In the genomic region with DNA sequence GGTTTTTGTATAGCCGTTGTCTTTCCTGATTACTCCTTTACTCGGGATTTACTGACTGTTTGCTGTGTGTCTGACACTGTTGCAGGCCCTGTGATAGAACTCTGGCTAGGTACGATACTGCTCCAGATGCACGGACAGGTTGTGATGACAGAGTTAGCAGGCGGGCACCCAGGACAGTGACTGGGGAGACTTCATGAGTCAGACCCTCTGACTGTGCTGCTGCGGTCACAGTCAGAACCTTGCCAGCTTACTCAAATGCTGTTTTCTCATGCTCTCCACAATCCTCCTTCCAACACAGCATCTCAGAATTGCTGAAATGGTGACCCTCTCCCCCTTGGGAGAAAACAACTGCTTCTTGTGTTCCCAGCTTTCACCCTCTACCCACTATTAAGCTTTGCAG, we compare ENCODE assay signal across 17 mouse cellular contexts. TPM values are rescaled to one million over a fixed set of nuclear protein-coding genes. Genes with fewer than 3 reads are reported as not detected.
"Had no signal": no experiment of that assay in that cellular context is flagged by ENCODE, and none has a peak within 500 bp of the region (broad histone marks: within the 10 kb centered on the region; RNA-seq: fewer than 3 reads in every experiment).

No protein-coding gene starts in this region.

- H3K4me3 ChIP-seq: megakaryocyte, embryonic 14.5 days; midbrain, embryonic 13.5 days; midbrain, embryonic 15.5 days; neural tube, embryonic 12.5 days had no signal

- H3K27me3 ChIP-seq: megakaryocyte, embryonic 14.5 days; midbrain, embryonic 15.5 days; neural tube, embryonic 12.5 days had no signal

- DNase-seq: right cerebral cortex, adult 18-20 months; right cerebral cortex, postnatal 25 days; right cerebral cortex, postnatal 4 days; spleen, adult 18-20 months; thymus, adult 18-20 months; thymus, postnatal 36 days had no signal

- H3K36me3 ChIP-seq: midbrain, embryonic 13.5 days; midbrain, embryonic 15.5 days; neural tube, embryonic 12.5 days had no signal

- ATAC-seq: midbrain, embryonic 13.5 days; midbrain, embryonic 15.5 days had no signal

RNA-seq across cellular contexts. Expression of a gene that starts 51.3 kb away (rescaled TPM):
- total RNA-seq: megakaryocyte progenitor cell, adult 5-6 weeks; neutrophil, adult 5-6 weeks had no signal
- polyA plus RNA-seq: lung, embryonic 14.5 days; lung, embryonic 16.5 days; macrophage; midbrain, embryonic 11.5 days; midbrain, postnatal 0 days; neural tube, embryonic 12.5 days had no signal
